Mouse (Mus musculus): ENCODE results near the gene Gucy1b2. TPM values are rescaled to one million over a fixed set of nuclear protein-coding genes. Genes with fewer than 3 reads are reported as not detected.

Gene Gucy1b2
- polyA plus RNA-seq, 1 experiment from 2014 or later, result not detected

DNA sequence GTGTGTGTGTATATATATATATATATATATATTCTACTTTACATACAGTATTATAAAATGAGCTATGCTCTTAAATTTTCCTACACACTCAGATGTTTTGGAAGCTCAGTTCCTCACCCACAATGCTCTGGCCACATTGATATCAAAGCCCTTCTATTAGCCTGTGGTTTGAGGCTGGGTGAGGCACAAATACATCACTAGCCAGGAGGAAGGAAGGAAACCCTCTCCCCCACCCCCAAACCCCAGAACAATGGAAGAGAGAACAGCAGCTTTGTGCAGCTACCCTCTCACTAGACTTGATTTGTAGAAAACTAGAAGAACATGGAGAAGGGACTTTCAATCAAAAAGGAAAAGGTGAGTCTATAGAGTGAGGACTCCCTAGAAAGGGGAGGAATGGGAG is 16.1 kb downstream of the Gucy1b2 start:
- no peak overlapping the region for H3K4me3 ChIP-seq (ENCODE audit: low read depth, low read length)
- DNase-seq (ENCODE audit: low spot score) (no peak), ATAC-seq (replicated peaks; ENCODE audit: insufficient number of reproducible peaks, low FRiP score, low TSS enrichment, low read depth) (no peak)
- H3K4me2 ChIP-seq (ENCODE audit: low read depth, low read length), result no peak overlapping the region
- H3K27me3 ChIP-seq (ENCODE audit: control insufficient read depth, insufficient read depth, low read length), result no peaks in the 10 kb centered on the region
- H3K27ac ChIP-seq (replicated peaks; ENCODE audit: low read depth, low read length), result no peak overlapping the region
- H3K9me3 ChIP-seq (replicated peaks; ENCODE audit: control insufficient read depth, low read length), result no peaks in the 10 kb centered on the region
- no peak overlapping the region for H3K9ac ChIP-seq (replicated peaks; ENCODE audit: low read length)
- no peaks in the 10 kb centered on the region for H3K36me3 ChIP-seq (replicated peaks; ENCODE audit: control insufficient read depth, insufficient read depth, low read depth, low read length)
- H3K4me1 ChIP-seq (ENCODE audit: control insufficient read depth, insufficient read depth, low read length), result no peaks in the 10 kb centered on the region

DNA sequence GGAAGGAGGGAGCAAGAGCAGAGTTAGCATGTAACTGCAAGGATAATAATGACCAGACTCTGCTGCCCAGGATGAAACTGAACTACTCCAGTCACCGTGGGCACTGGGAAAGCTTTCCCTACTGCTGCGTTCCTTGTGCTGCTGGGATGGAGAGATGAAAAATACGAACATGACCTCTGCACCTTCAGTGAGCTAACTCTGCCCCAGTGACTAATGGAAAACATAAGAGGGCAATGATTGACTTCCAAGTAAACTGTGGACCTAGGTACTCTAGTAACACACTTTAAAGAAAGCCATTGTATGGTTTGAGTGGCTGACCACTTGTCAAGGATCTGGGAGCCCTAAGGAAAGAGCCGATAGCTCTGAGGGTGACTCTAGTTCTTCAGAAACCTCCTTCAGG is 17.9 kb downstream of the Gucy1b2 start:
- Histone ChIP-seq H3K9ac (replicated peaks; ENCODE audit: low read length) (no peak overlapping the region), H3K9me3 (replicated peaks; ENCODE audit: control insufficient read depth, low read length) (no peaks in the 10 kb centered on the region), H3K4me3 (ENCODE audit: low read depth, low read length) (no peak overlapping the region), H3K27me3 (ENCODE audit: control insufficient read depth, insufficient read depth, low read length) (no peaks in the 10 kb centered on the region), H3K4me1 (ENCODE audit: control insufficient read depth, insufficient read depth, low read length) (no peaks in the 10 kb centered on the region), H3K36me3 (replicated peaks; ENCODE audit: control insufficient read depth, insufficient read depth, low read depth, low read length) (no peaks in the 10 kb centered on the region), H3K27ac (replicated peaks; ENCODE audit: low read depth, low read length) (no peak overlapping the region), H3K4me2 (ENCODE audit: low read depth, low read length) (no peak overlapping the region)
- DNase-seq (ENCODE audit: low spot score) (no peak), ATAC-seq (replicated peaks; ENCODE audit: insufficient number of reproducible peaks, low FRiP score, low TSS enrichment, low read depth) (no peak)
- 56% methylated on average over 4 of the region's 4 CpGs for WGBS

DNA sequence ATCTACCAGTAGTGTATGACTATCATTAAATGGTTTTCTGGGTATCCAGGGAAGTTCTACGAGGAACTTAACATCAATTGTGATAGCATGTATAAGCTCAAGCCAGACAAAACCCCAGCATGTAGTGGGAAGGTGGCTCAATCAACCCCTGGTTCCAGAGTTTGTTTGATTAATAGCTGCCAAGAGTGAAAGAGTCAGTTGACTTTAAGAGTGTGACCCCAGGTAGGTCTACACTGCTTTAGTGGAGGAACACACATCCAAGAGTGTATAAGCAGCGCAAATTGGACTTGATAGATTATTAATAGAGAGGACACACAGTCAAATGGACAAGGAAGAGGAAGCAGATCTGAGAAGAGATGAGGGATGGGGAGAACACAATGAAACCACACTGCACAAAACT is 18.3 kb downstream of the Gucy1b2 start:
- H3K27ac ChIP-seq (replicated peaks; ENCODE audit: low read depth, low read length), result no peak overlapping the region
- H3K4me2 ChIP-seq (ENCODE audit: low read depth, low read length), result no peak overlapping the region
- H3K9ac ChIP-seq (replicated peaks; ENCODE audit: low read length), result no peak overlapping the region
- H3K4me3 ChIP-seq (ENCODE audit: low read depth, low read length), result no peak overlapping the region
- WGBS, result 89% methylated on average over 2 of the region's 2 CpGs
- H3K9me3 ChIP-seq (replicated peaks; ENCODE audit: control insufficient read depth, low read length), result no peaks in the 10 kb centered on the region
- DNase-seq (ENCODE audit: low spot score) (no peak), ATAC-seq (replicated peaks; ENCODE audit: insufficient number of reproducible peaks, low FRiP score, low TSS enrichment, low read depth) (no peak)
- no peaks in the 10 kb centered on the region for H3K4me1 ChIP-seq (ENCODE audit: control insufficient read depth, insufficient read depth, low read length)
- H3K27me3 ChIP-seq (ENCODE audit: control insufficient read depth, insufficient read depth, low read length), result no peaks in the 10 kb centered on the region
- no peaks in the 10 kb centered on the region for H3K36me3 ChIP-seq (replicated peaks; ENCODE audit: control insufficient read depth, insufficient read depth, low read depth, low read length)

DNA sequence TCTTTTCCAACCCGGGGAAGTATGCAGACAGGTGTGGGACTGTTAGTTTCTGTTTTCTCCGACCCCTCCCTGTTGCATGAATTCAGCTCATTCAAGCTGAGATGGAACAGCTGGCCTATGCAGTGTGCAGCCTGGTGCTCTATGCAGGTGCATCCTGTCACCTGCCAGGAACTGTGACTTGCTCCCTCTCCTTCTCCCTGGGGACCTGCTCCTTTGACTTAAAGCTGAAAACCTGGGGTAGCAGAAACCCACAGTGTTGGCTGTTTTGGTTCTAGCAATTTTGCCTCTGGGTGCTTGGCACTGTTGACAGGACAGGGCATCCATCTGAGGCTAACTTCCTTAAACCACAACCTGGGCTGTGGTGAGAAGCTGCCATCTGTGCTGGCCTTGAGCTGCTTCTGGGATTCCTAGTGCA is 30.8 kb downstream of the Gucy1b2 start:
- Histone ChIP-seq H3K9me3 (replicated peaks; ENCODE audit: control insufficient read depth, low read length) (no peaks in the 10 kb centered on the region), H3K4me1 (ENCODE audit: control insufficient read depth, insufficient read depth, low read length) (no peaks in the 10 kb centered on the region), H3K9ac (replicated peaks; ENCODE audit: low read length) (no peak overlapping the region), H3K4me3 (ENCODE audit: low read depth, low read length) (no peak overlapping the region), H3K27me3 (ENCODE audit: control insufficient read depth, insufficient read depth, low read length) (no peaks in the 10 kb centered on the region), H3K4me2 (ENCODE audit: low read depth, low read length) (no peak overlapping the region), H3K27ac (replicated peaks; ENCODE audit: low read depth, low read length) (no peak overlapping the region), H3K36me3 (replicated peaks; ENCODE audit: control insufficient read depth, insufficient read depth, low read depth, low read length) (no peaks in the 10 kb centered on the region)
- ATAC-seq (replicated peaks; ENCODE audit: insufficient number of reproducible peaks, low FRiP score, low TSS enrichment, low read depth) (no peak), DNase-seq (ENCODE audit: low spot score) (no peak)
- WGBS, result 71% methylated on average over 2 of the region's 2 CpGs

DNA sequence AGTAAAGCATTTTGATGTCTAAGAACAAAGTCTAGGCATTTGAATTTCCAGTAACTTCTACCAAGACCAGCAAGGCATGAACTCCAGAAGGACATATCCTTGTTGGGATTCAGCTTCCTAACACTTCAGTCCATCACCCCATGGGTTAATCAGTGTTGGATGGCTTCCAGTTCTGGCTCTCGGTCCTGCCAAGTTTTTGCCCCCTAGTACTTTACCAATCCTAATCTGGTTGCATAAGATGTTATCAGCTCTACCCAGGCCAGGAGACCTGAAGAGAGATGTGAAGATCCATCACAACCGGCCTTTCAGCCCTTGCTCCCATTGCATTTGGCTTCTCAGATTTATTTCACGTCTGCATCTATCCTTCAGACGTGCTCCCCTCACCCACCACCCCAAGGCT is 33.8 kb downstream of the Gucy1b2 start:
- Histone ChIP-seq H3K4me3 (ENCODE audit: low read depth, low read length) (no peak overlapping the region), H3K36me3 (replicated peaks; ENCODE audit: control insufficient read depth, insufficient read depth, low read depth, low read length) (no peaks in the 10 kb centered on the region), H3K4me1 (ENCODE audit: control insufficient read depth, insufficient read depth, low read length) (no peaks in the 10 kb centered on the region), H3K27me3 (ENCODE audit: control insufficient read depth, insufficient read depth, low read length) (no peaks in the 10 kb centered on the region), H3K4me2 (ENCODE audit: low read depth, low read length) (no peak overlapping the region), H3K27ac (replicated peaks; ENCODE audit: low read depth, low read length) (no peak overlapping the region), H3K9me3 (replicated peaks; ENCODE audit: control insufficient read depth, low read length) (no peaks in the 10 kb centered on the region), H3K9ac (replicated peaks; ENCODE audit: low read length) (no peak overlapping the region)
- no peak for DNase-seq (ENCODE audit: low spot score)
- 88% methylated on average over 4 of the region's 4 CpGs for WGBS
- no peak for ATAC-seq (replicated peaks; ENCODE audit: insufficient number of reproducible peaks, low FRiP score, low TSS enrichment, low read depth)

DNA sequence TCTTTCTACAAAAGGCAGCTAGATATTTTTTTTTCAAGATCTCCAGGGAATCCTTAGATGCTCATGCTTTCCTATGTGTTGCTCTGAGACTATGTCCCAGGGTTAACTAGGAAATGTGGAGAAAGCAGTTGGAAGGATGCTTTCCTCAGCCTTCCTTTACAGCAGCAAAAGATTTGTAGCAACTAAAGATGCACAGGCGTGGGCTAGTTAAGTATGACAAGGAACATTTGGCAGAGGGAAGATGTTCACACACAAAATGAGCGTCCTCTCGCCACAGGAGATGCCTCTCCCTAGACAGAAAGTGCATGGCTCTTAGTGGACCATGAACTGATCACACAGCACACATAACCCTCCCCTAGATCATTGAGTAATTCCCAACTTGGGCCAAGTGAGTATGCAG is 38.6 kb downstream of the Gucy1b2 start:
- Histone ChIP-seq H3K4me2 (ENCODE audit: low read depth, low read length) (no peak overlapping the region), H3K4me3 (ENCODE audit: low read depth, low read length) (no peak overlapping the region), H3K9me3 (replicated peaks; ENCODE audit: control insufficient read depth, low read length) (no peaks in the 10 kb centered on the region), H3K27me3 (ENCODE audit: control insufficient read depth, insufficient read depth, low read length) (no peaks in the 10 kb centered on the region), H3K4me1 (ENCODE audit: control insufficient read depth, insufficient read depth, low read length) (no peaks in the 10 kb centered on the region), H3K36me3 (replicated peaks; ENCODE audit: control insufficient read depth, insufficient read depth, low read depth, low read length) (no peaks in the 10 kb centered on the region), H3K9ac (replicated peaks; ENCODE audit: low read length) (no peak overlapping the region), H3K27ac (replicated peaks; ENCODE audit: low read depth, low read length) (no peak overlapping the region)
- DNase-seq (ENCODE audit: low spot score) (no peak), ATAC-seq (replicated peaks; ENCODE audit: insufficient number of reproducible peaks, low FRiP score, low TSS enrichment, low read depth) (no peak)
- WGBS, result 87% methylated on average over 3 of the region's 3 CpGs

DNA sequence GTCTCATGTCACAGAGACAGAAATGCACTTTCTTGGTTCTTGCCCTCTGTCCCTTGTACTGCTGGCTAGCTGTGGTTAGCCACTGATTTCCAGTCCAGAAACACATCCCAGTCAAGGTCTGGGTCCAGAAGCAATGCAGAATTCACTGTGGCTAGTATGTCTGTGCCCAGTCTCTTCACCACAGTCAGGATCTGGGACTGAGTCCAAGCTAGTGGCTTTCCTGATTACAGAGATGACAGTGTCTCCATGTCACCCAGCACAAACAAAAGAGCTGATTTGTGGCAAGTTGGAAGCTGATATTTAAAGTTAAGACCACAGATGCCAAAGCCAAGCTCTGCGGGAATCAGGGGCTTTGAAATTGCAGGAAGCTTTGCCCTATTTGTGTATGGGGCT is 39.4 kb downstream of the Gucy1b2 start:
- no peaks in the 10 kb centered on the region for H3K27me3 ChIP-seq (ENCODE audit: control insufficient read depth, insufficient read depth, low read length)
- no peak overlapping the region for H3K27ac ChIP-seq (replicated peaks; ENCODE audit: low read depth, low read length)
- WGBS, result 78% methylated on average over 1 of the region's 1 CpGs
- DNase-seq (ENCODE audit: low spot score), result no peak
- no peak for ATAC-seq (replicated peaks; ENCODE audit: insufficient number of reproducible peaks, low FRiP score, low TSS enrichment, low read depth)
- H3K36me3 ChIP-seq (replicated peaks; ENCODE audit: control insufficient read depth, insufficient read depth, low read depth, low read length), result no peaks in the 10 kb centered on the region
- no peaks in the 10 kb centered on the region for H3K9me3 ChIP-seq (replicated peaks; ENCODE audit: control insufficient read depth, low read length)
- H3K9ac ChIP-seq (replicated peaks; ENCODE audit: low read length), result no peak overlapping the region
- no peaks in the 10 kb centered on the region for H3K4me1 ChIP-seq (ENCODE audit: control insufficient read depth, insufficient read depth, low read length)
- no peak overlapping the region for H3K4me2 ChIP-seq (ENCODE audit: low read depth, low read length)
- H3K4me3 ChIP-seq (ENCODE audit: low read depth, low read length), result no peak overlapping the region

DNA sequence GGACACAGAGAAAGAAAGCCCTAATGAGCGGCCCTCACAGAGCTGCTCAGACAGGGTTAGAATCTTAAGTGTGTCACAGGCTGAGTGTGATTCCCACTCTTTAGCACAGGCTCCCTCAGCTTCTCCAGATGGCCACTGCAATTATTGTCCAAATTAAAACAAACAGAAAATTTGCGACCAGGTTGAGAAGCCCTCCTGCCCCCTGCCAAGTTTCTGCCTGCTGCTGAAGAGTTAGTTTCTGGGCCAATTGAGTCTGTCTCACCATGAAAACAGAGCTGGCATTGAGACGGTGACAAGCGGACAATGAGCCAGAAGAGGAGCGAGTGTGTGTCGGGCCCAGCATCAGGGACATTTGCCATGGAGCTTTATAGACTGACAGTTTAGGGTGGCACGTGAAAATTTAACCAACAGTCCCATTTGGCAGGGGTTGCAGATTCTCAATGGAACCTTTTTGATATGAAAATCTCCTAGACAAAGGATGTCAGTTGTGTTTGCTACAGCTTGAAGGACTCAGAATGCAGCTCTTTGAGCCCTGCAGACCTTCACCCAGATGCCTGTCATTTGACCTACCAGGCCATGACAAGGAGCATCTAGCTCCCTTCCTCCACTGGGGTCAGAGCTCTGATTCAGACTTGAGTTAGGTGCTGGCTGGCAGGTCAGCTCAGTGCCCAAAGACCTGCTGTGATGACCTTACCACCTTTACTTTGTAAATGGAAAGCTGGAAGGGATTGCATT is 39.9 kb downstream of the Gucy1b2 start:
- Histone ChIP-seq H3K36me3 (replicated peaks; ENCODE audit: control insufficient read depth, insufficient read depth, low read depth, low read length) (no peaks in the 10 kb centered on the region), H3K9ac (replicated peaks; ENCODE audit: low read length) (no peak overlapping the region), H3K27ac (replicated peaks; ENCODE audit: low read depth, low read length) (no peak overlapping the region), H3K9me3 (replicated peaks; ENCODE audit: control insufficient read depth, low read length) (no peaks in the 10 kb centered on the region), H3K4me3 (ENCODE audit: low read depth, low read length) (no peak overlapping the region), H3K4me2 (ENCODE audit: low read depth, low read length) (no peak overlapping the region), H3K4me1 (ENCODE audit: control insufficient read depth, insufficient read depth, low read length) (no peaks in the 10 kb centered on the region), H3K27me3 (ENCODE audit: control insufficient read depth, insufficient read depth, low read length) (no peaks in the 10 kb centered on the region)
- ATAC-seq (replicated peaks; ENCODE audit: insufficient number of reproducible peaks, low FRiP score, low TSS enrichment, low read depth) (no peak), DNase-seq (ENCODE audit: low spot score) (no peak)
- WGBS, result 62% methylated on average over 7 of the region's 7 CpGs

Measured in embryonic facial prominence, embryonic 11.5 days (tissue).